Mouse (Mus musculus) hindbrain, embryonic 14.5 days (tissue): ENCODE data around the gene Rasgrp3. TPM values are rescaled to one million over a fixed set of nuclear protein-coding genes. Genes with fewer than 3 reads are reported as not detected.

Source experiments
- ATAC-seq: fragments of 200-750 bp; cut with Nextera tagmentation; 2 replicates; pipeline ENCODE4 v1.8.0; 2017; ENCODE audit warnings: moderate number of reproducible peaks, mild to moderate bottlenecking, moderate TSS enrichment, moderate library complexity; ENCODE audit not compliant: low FRiP score
- DNase-seq: peaks from one replicate; pipeline ENCODE4 v3.0.0-alpha.2; 2015; ENCODE audit warnings: low spot score
- H3K27ac ChIP-seq: fragments of 300-500 bp; sonication (generic); 2 replicates; pipeline ENCODE4 v1.5.1; 2014; ENCODE audit warnings: mild to moderate bottlenecking, moderate library complexity
- H3K27me3 ChIP-seq: fragments of 300-500 bp; sonication (generic); 2 replicates; pipeline ENCODE4 v1.6.1; 2014; ENCODE audit warnings: mild to moderate bottlenecking, low read length, mixed read lengths; ENCODE audit not compliant: control insufficient read depth, insufficient read depth
- H3K36me3 ChIP-seq: fragments of 300-500 bp; sonication (generic); replicated peaks from 2 replicates; pipeline ENCODE4 v1.6.1; 2014; ENCODE audit not compliant: control insufficient read depth, insufficient read depth
- H3K4me1 ChIP-seq: fragments of 300-500 bp; sonication (generic); replicated peaks from 2 replicates; pipeline ENCODE4 v1.6.1; 2014; ENCODE audit warnings: antibody characterized with exemption, low read length, mixed read lengths; ENCODE audit not compliant: control insufficient read depth, insufficient read depth
- H3K4me2 ChIP-seq: fragments of 300-500 bp; sonication (generic); replicated peaks from 2 replicates; pipeline ENCODE4 v1.6.1; 2014; ENCODE audit warnings: mild to moderate bottlenecking, moderate library complexity
- H3K4me3 ChIP-seq: fragments of 300-500 bp; sonication (generic); replicated peaks from 2 replicates; pipeline ENCODE4 v1.5.1; 2014; ENCODE audit warnings: mild to moderate bottlenecking, low read length
- H3K9ac ChIP-seq: fragments of 300-500 bp; sonication (generic); 2 replicates; pipeline ENCODE4 v1.6.1; 2014
- H3K9me3 ChIP-seq: fragments of 300-500 bp; sonication (generic); 2 replicates; pipeline ENCODE4 v1.6.1; 2016; ENCODE audit warnings: low read length; ENCODE audit not compliant: control insufficient read depth
- WGBS: fragments of 180-500 bp; shearing (Covaris S2); extraction: QIAGEN DNeasy Blood & Tissue Kit; methylation state at CpG from one replicate; pipeline ENCODE4 v1.1.7; 2014; 5-methylcytosine and 5-hydroxymethylcytosine counted together
- polyA plus RNA-seq: library from polyadenylated mRNA; unstranded; fragments of >200 nt; fragmentation: Nextera tagmentation; extraction: Ambion mirVana; gene quantifications from 2 replicates; pipeline ENCODE4 v1.2.1, GENCODE M21; 2014

The Rasgrp3 gene
- polyA plus RNA-seq, 1 experiment from 2014 or later = 8.6 TPM

DNA sequence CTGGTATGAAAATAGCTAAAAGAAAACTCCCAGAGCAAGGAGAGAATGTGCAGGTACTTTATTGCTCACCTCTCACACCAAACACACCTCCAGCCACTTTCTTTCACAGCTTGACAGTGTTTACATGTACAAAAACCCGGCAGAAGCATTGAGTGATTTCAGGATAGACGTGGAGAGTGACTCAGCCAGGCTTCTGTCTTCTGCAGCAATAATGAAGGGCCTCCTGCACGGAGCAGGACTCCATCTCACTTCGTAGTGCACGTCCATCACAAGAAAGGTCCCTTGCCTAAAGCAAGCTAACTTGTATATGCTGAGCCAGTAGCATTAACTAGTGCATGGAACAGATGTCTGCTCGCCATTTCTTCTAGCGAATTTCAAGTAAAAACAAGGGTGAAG is 101.4 kb downstream of the Rasgrp3 start:
- 94% methylated on average over 7 of the region's 7 CpGs for WGBS
- Histone ChIP-seq H3K9ac (no peak overlapping the region), H3K4me2 (no peak overlapping the region)

GRCm38 (mm10) chr17:75538431-75538830 is 102.7 kb downstream of the Rasgrp3 start:
- Histone ChIP-seq H3K9ac (no peak overlapping the region), H3K27me3 (no peaks in the 10 kb centered on the region), H3K27ac (no peak overlapping the region), H3K4me2 (no peak overlapping the region), H3K36me3 (peaks cover 36% of the 10 kb centered on the region), H3K9me3 (no peaks in the 10 kb centered on the region), H3K4me3 (no peak overlapping the region), H3K4me1 (no peaks in the 10 kb centered on the region)
- WGBS = 96% methylated on average over 12 of the region's 12 CpGs
- DNase-seq = no peak
- no peak for ATAC-seq

More for the DNA sequence above, 101.4 kb downstream of the Rasgrp3 start:
- H3K36me3 ChIP-seq = peaks cover 34% of the 10 kb centered on the region
- H3K4me3 ChIP-seq = no peak overlapping the region
- DNase-seq (no peak), ATAC-seq (no peak)
- H3K9me3 ChIP-seq = no peaks in the 10 kb centered on the region
- no peak overlapping the region for H3K27ac ChIP-seq
- H3K27me3 ChIP-seq = no peaks in the 10 kb centered on the region
- H3K4me1 ChIP-seq = no peaks in the 10 kb centered on the region

DNA sequence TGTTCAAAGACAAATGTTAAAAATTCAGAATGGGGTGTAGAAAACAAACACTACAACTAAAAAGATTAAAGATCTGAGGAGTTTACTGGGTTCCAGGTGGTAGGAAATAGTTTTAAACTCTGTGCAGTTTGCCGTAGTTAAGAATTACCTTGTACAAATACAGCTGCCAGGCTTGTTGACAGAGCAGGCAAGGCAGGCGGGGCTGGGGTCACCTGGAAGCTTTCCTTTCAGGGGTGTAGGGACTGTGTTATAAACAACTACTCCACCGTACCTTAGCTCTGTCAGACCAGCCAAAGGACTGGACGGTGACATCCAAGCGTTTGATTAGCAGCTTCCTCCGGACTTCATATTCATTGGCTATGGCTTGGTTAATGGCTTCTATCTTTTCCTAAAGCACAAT is 103.4 kb downstream of the Rasgrp3 start:
- H3K27ac ChIP-seq = no peak overlapping the region
- 96% methylated on average over 6 of the region's 6 CpGs for WGBS
- no peaks in the 10 kb centered on the region for H3K9me3 ChIP-seq
- H3K4me1 ChIP-seq = no peaks in the 10 kb centered on the region
- no peak overlapping the region for H3K4me3 ChIP-seq
- ATAC-seq (no peak), DNase-seq (no peak)
- peaks cover 36% of the 10 kb centered on the region for H3K36me3 ChIP-seq
- H3K4me2 ChIP-seq = no peak overlapping the region
- no peaks in the 10 kb centered on the region for H3K27me3 ChIP-seq
- H3K9ac ChIP-seq = no peak overlapping the region

- Histone ChIP-seq H3K36me3 (peaks cover 43% of the 10 kb centered on the region), H3K9me3 (no peaks in the 10 kb centered on the region), H3K27ac (no peak overlapping the region), H3K4me3 (no peak overlapping the region), H3K9ac (no peak overlapping the region), H3K4me1 (no peaks in the 10 kb centered on the region), H3K4me2 (no peak overlapping the region), H3K27me3 (no peaks in the 10 kb centered on the region)
- ATAC-seq (no peak), DNase-seq (no peak)
- 91% methylated on average over 5 of the region's 5 CpGs for WGBS
Measured at GRCm38 (mm10) chr17:75539841-75540240, 104.1 kb downstream of the Rasgrp3 start.

DNA sequence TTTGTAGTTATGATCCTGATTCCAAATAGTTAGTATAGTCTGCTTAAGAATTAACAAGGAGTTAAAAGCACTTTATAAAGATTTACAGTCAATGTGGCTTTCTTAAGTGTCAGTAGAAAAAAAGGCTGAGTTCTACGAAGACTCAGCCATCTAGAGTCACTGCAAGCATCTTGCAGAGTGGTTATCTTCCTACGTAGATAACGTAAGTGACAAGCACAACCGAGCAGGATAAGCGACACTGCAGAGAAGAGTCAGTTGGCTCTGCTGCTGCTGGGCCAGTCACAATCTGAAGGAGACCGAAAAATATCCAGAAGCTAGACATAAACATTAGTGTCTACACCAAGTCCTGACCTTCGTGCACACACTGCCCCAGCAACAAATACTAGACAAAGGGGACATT is 107.7 kb downstream of the Rasgrp3 start:
- Histone ChIP-seq H3K27ac (no peak overlapping the region), H3K4me1 (no peaks in the 10 kb centered on the region), H3K9me3 (no peaks in the 10 kb centered on the region), H3K9ac (no peak overlapping the region), H3K4me3 (no peak overlapping the region), H3K4me2 (no peak overlapping the region), H3K27me3 (no peaks in the 10 kb centered on the region), H3K36me3 (peaks cover 60% of the 10 kb centered on the region)
- WGBS = 92% methylated on average over 7 of the region's 7 CpGs
- ATAC-seq (no peak), DNase-seq (no peak)

- Histone ChIP-seq H3K36me3 (peaks cover 52% of the 10 kb centered on the region), H3K4me2 (no peak overlapping the region), H3K27ac (no peak overlapping the region), H3K27me3 (no peaks in the 10 kb centered on the region), H3K9me3 (no peaks in the 10 kb centered on the region), H3K9ac (no peak overlapping the region), H3K4me1 (no peaks in the 10 kb centered on the region), H3K4me3 (no peak overlapping the region)
- DNase-seq (no peak), ATAC-seq (no peak)
- WGBS = 91% methylated on average over 7 of the region's 7 CpGs
Measured at GRCm38 (mm10) chr17:75544262-75544661, 108.6 kb downstream of the Rasgrp3 start.

GRCm38 (mm10) chr17:75550771-75551413 is 115.2 kb downstream of the Rasgrp3 start:
- Histone ChIP-seq H3K9ac (peak overlapping the region; percentile 70), H3K27ac (no peak overlapping the region), H3K36me3 (peaks cover 14% of the 10 kb centered on the region), H3K27me3 (no peaks in the 10 kb centered on the region), H3K4me3 (peak overlapping the region; percentile 62), H3K4me1 (0 out of 2 replicates have a peak, but pooled peaks cover 9% of the 10 kb centered on the region), H3K4me2 (peak overlapping the region; percentile 63), H3K9me3 (no peaks in the 10 kb centered on the region)
- no peak for DNase-seq
- 41% methylated on average over 11 of the region's 11 CpGs for WGBS
- no peak for ATAC-seq

DNA sequence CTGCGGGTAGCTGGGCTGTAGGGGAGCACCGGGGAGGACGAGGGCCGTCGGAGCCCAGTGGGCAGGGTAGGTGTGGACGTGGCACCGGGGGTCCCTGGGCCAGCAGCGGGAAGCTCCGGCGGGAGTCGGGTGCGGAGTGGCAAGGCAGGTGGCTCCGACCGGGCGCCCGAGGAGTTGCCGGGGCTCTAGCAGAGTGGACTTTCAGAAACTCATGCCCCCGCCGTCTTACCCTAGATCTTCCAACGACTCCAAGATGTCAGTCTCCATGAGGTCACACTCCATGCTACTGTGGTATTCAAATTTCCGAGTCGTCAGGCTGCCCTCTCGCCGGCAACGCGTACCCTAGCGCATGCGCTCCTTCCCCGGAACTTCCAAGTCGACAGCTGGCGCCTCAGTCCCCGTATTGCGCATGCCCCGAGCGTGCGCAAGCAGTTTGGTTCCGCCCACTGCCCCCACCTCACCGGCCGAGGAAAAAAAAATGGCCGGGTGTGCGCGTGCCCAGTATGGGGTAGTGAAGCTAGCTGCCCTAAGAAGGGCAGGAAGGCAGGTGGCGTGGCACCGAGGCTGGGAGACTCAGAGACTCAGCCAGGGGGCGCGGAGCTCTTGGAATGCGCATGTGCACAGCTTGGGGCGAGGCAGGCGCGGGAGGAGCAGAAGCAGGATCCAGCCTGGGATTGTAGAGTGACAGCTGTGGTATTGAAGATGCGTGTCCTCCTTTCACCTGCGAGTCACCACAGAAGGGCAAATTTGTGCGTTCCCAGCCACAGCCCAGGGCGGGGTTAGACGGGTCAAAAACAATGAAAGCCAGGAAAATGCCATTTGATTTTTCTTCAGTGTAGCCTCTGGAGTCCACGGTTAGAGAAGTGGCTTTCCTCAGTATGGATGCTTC is 116.1 kb downstream of the Rasgrp3 start, which contains the start of gene Fam98a:
TSS of gene Fam98a (minus strand) at position 435 of the 889 bp plus-strand sequence.
- peak; percentile 99 for DNase-seq
- WGBS = under 1% methylated on average over 56 of the region's 56 CpGs
- peak within 1 kb of the TSS; percentile 58 for H3K27ac ChIP-seq

GRCm38 (mm10) chr17:75557031-75557430 is 121.3 kb downstream of the Rasgrp3 start:
- Histone ChIP-seq H3K4me1 (no peaks in the 10 kb centered on the region), H3K27me3 (no peaks in the 10 kb centered on the region), H3K36me3 (no peaks in the 10 kb centered on the region), H3K4me3 (no peak overlapping the region), H3K27ac (no peak overlapping the region), H3K9ac (no peak overlapping the region), H3K9me3 (0 out of 2 replicates have a peak, but pooled peaks cover 2% of the 10 kb centered on the region), H3K4me2 (no peak overlapping the region)
- ATAC-seq = no peak
- WGBS = 22% methylated on average over 3 of the region's 3 CpGs
- no peak for DNase-seq

More for the DNA sequence above, 116.1 kb downstream of the Rasgrp3 start, which contains the start of gene Fam98a:
- ATAC-seq = peak; percentile 99
- H3K36me3 ChIP-seq = peaks cover 6% of the 10 kb centered on the region; the same call in 1 of the 2 replicates
- no peaks in the 10 kb centered on the region for H3K27me3 ChIP-seq
- H3K4me1 ChIP-seq = 0 out of 2 replicates have a peak, but pooled peaks cover 9% of the 10 kb centered on the region
- peak within 1 kb of the TSS; percentile 62 for H3K4me3 ChIP-seq
- no peaks in the 10 kb centered on the region for H3K9me3 ChIP-seq
- peak within 1 kb of the TSS; percentile 70 for H3K9ac ChIP-seq
- peak within 1 kb of the TSS; percentile 66 for H3K4me2 ChIP-seq
